Mouse (Mus musculus) cerebellum, postnatal 4 days (tissue): ENCODE results near the gene Cmtm2a.
"Not testable (repeated sequence)": the region's sequence is repeated elsewhere in the genome, so short reads cannot be mapped to it uniquely, and the experiment has no call there.

Experiments used
- DNase-seq, 2 experiments: peaks; one replicate each; pipeline ENCODE4 v3.0.0; 2022; ENCODE audit warnings: low spot score in 2 of 2, mixed read lengths in 1 of 2

Gene Cmtm2a

GRCm38 (mm10) chr8:104293081-104293480 is at the start of gene Cmtm2a:
Gene Cmtm2a (minus strand): TSS chr8:104293181.
- DNase-seq = not testable (repeated sequence)

GRCm38 (mm10) chr8:104342426-104342825 is 49.4 kb upstream of the Cmtm2a start:
- DNase-seq = no peak

- DNase-seq = no peak
Measured at GRCm38 (mm10) chr8:104341678-104342077, 48.7 kb upstream of the Cmtm2a start.

GRCm38 (mm10) chr8:104341106-104341561 is 48.2 kb upstream of the Cmtm2a start:
- DNase-seq = peak; percentile 30 to 58

- DNase-seq = peak; percentile 48 to 76
Measured at GRCm38 (mm10) chr8:104340233-104341105, 47.5 kb upstream of the Cmtm2a start.

GRCm38 (mm10) chr8:104339983-104340232 is 46.9 kb upstream of the Cmtm2a start:
- DNase-seq = no peak

GRCm38 (mm10) chr8:104339229-104339982 is 46.4 kb upstream of the Cmtm2a start, which contains the start of gene Cmtm3:
Gene Cmtm3 (plus strand): TSS chr8:104339410.
- no peak for DNase-seq

GRCm38 (mm10) chr8:104337890-104338289 is 44.9 kb upstream of the Cmtm2a start:
- DNase-seq = no peak

GRCm38 (mm10) chr8:104336806-104337205 is 43.8 kb upstream of the Cmtm2a start:
- DNase-seq = no peak

GRCm38 (mm10) chr8:104334196-104334595 is 41.2 kb upstream of the Cmtm2a start:
- no peak for DNase-seq

- no peak for DNase-seq
Measured at GRCm38 (mm10) chr8:104333786-104334185, 40.8 kb upstream of the Cmtm2a start.

- DNase-seq = no peak
Measured at GRCm38 (mm10) chr8:104332665-104333631, 40.0 kb upstream of the Cmtm2a start.

GRCm38 (mm10) chr8:104321930-104322329 is 28.9 kb upstream of the Cmtm2a start, which contains the start of gene Cmtm2b:
Gene Cmtm2b (plus strand): TSS chr8:104322230.
- DNase-seq = not testable (repeated sequence)

- DNase-seq = not testable (repeated sequence)
Measured at GRCm38 (mm10) chr8:104321267-104321666, 28.3 kb upstream of the Cmtm2a start, which contains the start of gene Gm11020. Gene Gm11020 (plus strand): TSS chr8:104321567.

GRCm38 (mm10) chr8:104313311-104313710 is 20.3 kb upstream of the Cmtm2a start:
- DNase-seq = peak in 1 of 2 experiments; percentile 8

- DNase-seq = not testable (repeated sequence)
Measured at GRCm38 (mm10) chr8:104312023-104312422, 19.0 kb upstream of the Cmtm2a start.

- peak in 1 of 2 experiments; percentile 68 for DNase-seq
Measured at GRCm38 (mm10) chr8:104309441-104310155, 16.6 kb upstream of the Cmtm2a start, which contains the start of the genes Gm45711 and Cmtm1. Gene Gm45711 (minus strand): TSS chr8:104310081. Gene Cmtm1 (minus strand): TSS chr8:104310145.

- DNase-seq = not testable (repeated sequence)
Measured at GRCm38 (mm10) chr8:104308341-104308740, 15.4 kb upstream of the Cmtm2a start.

- no peak for DNase-seq
Measured at GRCm38 (mm10) chr8:104304962-104305361, 12.0 kb upstream of the Cmtm2a start.

- DNase-seq = not testable (repeated sequence)
Measured at GRCm38 (mm10) chr8:104302536-104302935, 9.6 kb upstream of the Cmtm2a start.
